Mouse (Mus musculus): ENCODE data around the gene Zbtb4.
A peak's percentile ranks its signal among the peaks of the same experiment; 100 is the strongest.
"Not testable (repeated sequence)": the region's sequence is repeated elsewhere in the genome, so short reads cannot be mapped to it uniquely, and the experiment has no call there.

Gene Zbtb4

DNA sequence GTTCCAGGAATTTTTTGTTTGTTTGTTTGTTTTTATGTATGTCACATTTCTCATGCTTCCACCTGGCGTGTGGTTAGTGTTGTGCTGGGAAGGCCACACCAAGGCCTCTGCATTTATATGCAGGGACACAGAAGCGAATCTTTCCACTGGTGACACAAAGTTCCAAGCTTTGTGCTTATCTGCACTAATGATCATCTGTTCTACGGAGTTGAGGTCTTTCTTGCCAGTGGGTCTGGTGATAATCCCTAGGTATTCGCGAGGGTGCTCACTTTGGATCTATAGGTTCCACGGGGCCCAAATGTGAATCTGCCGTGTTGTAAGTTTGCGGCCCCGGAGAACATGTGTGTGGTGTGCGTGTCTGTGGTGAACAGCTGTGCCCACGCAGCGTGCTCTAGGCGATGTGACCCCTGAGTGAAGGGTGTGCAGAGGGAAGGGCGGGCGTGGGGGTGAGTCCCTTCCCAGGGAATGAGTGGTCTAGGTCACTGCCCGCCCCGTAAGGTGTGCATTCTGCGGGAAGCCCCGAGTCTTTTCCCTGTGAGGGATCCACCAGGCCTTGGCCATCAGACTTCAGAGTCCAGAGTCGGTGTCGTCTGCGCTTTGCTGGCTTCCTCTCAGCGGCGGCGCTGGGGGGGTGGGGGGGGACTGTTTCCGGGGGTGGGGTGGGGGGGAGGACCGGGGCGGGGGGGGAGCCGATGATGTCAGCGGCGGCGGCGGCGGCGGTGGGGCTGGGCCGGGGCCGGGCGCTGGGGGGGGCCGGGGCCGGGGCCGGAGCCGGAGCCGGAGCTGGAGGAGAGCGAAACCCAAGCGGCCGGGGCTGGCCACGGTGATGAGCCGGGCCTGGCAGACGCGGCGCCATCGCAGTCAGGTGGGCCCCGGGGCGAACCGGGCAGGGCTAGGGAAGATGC is at the start of gene Zbtb4:
Gene Zbtb4, plus strand, starts transcription at position 692 of the 905 bp plus-strand sequence.
- DNase-seq, result peak; percentile 55

DNA sequence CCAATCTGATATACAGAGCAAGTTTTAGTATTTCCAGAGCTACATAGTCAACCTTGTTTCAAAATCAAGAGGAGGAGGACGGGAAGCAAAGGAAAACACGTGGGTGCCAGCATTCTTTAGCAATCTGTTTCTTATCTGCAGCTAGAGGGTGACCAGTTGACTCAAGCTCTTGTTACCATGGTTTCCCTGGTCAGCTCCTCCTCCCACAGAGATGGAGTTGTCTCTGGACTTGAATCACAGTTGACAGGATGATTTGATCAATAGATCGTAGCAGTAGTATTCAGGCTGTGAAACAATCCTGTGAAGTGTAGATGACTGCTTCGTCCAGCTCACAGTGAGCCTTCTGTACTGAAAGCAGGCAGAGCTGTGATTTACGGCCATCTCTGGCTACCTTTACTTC is 49.8 kb upstream of the Zbtb4 start:
- DNase-seq, result no peak

DNA sequence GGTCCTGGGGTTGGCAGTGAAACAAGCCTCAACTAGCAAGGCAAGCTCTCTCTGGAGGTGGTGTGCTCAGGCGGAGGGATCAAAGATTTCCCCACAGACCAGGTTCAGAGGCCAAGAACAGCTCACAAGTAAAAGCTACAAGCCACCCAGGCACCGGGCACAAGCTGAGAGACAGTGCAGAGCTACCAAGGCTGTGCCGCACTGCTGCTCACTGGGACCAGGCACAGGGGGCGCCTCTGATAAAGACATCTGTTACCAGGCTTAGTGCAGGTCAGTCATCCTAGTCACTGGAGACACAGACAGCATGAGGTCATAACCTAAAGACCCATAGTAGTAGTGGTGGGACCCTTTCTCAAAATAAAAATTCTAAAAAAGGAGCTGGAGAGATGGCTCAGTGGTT is 48.8 kb upstream of the Zbtb4 start:
- DNase-seq, result no peak

DNA sequence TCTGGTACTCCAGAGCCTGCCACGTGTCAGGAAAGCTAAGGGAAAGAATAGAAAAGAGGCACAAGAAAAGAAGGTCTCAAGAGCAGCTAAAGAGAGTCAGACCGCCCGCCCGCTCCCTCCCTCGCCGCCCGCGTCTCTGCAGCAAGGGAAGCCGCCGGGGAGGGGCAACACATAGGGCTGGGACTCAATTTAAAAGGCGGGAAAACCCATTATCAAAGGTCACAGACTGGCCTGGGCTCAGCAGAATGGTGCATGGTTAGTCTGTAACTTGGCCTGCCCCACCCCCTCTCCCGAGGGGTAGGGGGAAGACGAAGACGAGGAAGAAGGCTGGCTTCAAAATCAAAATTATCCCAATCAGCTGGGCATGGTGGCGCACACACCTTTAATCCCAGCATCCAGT is 47.1 kb upstream of the Zbtb4 start:
- no peak for DNase-seq

DNA sequence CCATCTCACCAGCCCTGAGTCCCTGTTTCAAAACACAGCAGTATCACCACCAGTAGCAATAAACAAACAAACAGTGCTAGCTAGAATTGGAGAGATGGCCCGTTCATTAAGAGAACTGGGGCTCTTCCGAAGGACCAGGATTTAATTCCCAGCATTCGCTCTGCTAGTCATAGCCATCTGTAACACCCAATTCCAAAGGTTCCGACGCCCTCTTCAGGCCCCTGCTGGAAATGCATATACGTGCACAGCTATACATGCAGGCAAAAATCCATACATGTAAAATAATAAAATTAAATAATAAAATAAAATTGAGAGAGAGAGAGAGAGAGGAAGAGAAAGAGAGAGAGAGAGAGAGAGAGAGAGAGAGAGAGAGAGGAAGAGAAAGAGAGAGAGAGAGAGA is 46.3 kb upstream of the Zbtb4 start:
- DNase-seq, result no peak

DNA sequence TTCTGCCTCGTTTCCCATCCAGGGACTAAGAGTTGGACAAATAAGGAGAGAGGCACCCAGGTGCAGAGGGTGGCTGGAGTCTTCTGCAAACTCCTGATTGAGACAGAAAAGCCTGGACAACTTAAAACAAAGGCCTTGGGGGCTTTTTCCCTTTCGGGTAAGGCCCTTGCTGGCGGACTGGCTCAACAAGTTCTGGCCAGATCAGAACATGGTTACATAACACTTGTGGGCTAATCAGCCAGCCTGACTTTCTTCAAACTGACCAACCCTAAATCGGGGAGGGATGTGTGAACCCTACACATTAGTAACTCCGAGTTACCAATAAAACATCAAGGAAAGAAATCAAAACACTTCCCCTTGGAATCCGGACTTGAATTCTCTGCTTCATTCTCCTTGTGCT is 44.9 kb upstream of the Zbtb4 start:
- no peak for DNase-seq

DNA sequence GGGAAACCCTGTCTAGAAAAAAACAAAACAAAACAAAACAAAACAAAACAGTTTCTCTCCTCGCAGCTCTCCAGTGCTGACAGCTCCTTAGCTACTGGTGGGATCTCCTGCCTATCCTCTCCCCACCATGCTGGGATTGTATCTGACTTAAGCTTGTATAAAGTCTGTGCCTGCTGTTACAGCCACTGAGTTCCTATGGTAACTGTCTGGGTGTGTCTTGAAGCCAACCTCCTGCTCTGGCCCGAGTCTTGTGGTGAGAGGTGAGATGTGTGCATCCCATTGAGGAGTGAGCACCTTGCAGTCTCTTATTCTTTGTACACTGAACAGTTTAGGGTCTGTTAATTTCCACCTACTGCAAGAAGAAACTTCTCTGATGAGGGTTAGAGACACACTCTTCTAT is 42.6 kb upstream of the Zbtb4 start:
- no peak for DNase-seq

DNA sequence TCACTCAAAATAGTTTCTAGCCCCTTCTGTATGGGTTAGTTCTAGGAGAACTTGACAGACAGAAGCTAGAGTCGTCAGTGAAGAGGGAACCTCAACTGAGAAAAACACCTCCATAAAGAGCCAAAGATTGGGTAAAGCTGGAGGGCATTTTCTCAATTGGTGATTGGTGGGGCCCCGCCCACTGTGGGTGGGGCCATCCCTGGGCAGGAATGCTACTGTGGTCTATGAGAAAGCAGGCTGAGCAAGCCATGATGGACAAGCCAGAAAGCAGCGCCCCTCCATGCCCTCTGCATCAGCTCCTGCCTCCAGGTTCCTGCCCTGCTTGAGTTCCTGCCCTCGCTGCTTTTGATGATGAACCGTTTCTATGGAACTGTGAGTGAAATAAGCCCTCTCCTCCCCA is 39.8 kb upstream of the Zbtb4 start:
- no peak for DNase-seq

DNA sequence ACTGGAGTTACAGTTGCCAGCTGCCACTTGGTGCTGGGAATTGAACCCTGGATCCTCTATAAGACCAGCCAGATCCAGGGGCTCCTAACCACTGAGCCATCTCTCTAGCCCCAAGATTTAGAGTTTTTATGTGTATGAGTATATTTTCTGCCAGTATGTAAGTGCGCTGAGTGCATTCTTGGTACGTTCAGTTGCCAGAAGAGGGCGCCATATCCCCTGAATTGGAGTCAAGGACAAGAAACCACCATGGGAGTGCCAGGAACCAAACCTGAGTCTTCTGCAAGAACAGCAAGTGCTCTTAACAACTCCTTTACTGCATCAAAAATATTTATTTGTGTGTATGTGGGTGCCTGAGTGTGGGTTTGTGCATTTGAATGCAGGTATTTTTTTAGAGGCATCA is 36.6 kb upstream of the Zbtb4 start:
- peak; percentile 76 for DNase-seq

DNA sequence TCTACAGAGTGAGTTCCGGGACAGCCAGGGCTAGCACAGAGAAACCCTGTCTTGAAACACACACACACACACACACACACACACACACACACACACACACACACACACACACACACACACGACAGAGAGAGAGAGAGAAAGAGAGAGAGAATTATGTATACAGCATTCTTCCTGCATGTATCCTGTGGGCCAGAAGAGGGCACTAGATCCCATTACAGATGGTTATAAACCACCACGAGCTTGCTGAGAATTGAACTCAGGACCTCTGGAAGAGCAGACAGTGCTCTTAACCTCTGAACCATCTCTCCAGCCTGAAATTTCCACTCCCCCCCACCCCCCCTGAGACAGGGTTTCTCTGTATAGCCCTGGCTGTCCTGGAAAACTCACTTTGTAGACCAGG is 34.3 kb upstream of the Zbtb4 start:
- DNase-seq, result not testable (repeated sequence)

DNA sequence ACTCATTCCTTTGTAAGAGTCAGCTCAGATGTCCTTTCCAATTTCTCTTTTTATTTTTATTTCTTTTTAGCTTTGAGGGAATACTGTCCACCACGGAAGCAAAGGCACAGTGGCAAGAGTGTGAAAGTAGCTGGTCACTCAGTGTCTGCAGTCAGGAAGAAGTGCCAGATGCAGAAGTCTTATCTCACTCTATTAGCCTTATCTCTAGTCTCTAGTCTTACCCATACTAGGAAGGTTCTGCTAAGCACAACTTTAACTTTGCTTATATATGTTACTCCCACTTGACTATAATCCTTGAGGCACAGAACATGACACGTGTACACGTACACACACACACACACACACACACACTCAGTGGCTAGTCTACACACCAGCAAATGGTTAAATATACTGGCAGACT is 14.1 kb upstream of the Zbtb4 start:
- no peak for DNase-seq

DNA sequence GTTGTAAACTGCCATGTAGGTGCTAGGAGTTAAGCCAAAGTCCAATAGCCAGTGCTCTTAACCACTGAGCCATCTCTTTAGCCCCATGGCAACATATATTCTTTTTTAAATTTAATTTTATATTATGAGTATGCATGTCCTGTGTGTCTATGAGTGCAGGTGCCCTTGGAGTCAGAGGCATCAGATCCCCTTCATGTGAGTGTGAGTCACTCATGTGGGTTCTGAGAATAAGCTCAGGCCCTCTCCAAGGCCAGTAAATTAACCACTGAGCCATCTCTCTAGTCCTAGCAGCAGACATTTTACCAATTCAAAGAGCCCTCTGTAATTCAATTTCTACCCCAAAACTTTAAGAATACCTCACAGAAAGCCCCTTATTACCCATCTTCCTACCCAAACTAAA is 13.0 kb upstream of the Zbtb4 start:
- DNase-seq, result no peak

DNA sequence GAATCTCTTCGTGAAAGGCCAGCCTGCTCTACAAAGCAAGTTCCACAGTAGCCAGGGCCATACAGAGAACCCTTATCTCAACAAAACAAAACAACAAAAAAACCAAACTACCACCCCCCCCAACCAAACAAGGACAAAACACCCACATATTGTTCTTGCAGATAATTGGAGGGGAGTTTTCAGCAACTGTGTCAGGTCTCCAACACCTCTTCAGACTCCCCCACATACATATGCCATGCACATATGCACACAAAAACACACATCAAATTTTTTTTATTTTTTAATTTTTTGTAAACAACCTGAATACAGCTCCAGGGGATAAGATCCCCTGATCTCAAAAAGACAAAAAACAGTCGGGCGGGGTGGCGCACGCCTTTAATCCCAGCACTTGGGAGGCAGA is 11.5 kb upstream of the Zbtb4 start:
- DNase-seq, result no peak

DNA sequence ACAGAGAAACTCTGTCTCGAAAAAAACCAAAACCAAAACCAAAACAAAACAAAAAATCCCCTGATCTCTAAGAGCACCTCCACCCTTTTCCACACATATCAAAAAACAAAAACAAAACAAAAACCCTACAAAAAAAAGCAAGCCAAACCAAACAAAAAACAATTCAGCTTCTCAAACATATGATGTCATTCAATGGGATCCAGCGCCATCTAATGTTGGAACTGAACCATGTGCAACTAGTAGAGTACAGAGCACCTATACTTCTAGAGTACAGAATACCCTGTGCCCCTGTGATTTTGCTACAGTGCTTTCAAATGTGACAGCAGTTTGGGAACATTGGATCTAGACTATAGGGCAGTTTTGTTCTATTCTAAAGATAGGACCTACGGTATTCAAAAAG is 11.0 kb upstream of the Zbtb4 start:
- peak; percentile 26 for DNase-seq

DNA sequence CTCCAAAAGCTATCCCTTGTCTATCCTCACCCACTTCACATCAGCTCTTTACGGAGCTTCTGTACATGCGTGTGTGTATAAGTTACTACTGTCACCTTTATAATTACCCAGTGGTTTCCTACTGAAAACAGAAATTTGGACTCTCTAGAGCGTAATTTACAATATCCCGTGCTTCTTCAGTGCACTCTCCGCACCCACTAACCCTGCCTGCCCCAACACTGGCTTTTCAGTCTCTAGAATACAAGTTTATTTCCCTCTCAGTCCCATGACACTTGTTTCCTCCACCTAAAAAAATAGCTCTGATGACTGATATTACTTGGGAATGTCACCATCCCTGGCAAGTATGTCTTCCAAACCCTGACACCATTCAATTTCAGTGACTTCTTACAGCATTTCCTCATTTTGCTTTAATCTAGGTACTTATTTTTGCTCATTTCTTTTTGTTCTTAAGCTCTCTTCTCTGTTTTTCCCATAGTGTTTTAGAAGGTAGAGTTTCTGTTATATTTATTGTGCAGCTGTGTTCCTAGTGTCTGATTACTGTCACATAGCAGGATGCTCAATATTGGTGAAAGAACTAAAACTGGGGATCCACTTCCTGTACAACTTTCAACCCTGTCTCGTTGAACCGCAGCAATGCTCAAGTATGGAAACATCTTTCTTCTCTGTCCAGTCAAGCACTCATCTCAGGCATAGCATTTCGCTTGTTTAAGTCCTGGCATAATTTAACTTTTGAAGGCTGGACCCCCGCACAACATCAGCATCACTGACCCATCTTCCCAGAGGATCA is 8.2 kb upstream of the Zbtb4 start:
- no peak for DNase-seq

DNA sequence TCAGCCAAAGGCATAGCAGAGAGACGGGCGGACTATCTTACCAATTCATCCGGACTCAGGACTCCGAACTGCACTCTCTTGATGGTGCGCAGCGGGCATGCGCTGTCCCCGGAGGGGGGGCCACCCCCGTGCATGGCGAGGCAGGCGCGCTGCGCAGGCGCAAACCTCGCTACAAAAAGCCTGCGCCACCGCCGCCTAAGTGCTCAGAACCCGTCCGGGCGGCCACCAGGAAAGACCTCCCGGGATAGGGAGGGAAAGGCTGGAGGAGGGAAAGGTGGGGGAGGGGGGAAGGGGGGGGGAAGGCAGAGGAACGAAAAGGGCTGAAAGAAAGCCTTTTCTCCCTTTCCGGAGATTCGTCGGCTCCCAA is 7.6 kb upstream of the Zbtb4 start:
- DNase-seq, result peak; percentile 97

DNA sequence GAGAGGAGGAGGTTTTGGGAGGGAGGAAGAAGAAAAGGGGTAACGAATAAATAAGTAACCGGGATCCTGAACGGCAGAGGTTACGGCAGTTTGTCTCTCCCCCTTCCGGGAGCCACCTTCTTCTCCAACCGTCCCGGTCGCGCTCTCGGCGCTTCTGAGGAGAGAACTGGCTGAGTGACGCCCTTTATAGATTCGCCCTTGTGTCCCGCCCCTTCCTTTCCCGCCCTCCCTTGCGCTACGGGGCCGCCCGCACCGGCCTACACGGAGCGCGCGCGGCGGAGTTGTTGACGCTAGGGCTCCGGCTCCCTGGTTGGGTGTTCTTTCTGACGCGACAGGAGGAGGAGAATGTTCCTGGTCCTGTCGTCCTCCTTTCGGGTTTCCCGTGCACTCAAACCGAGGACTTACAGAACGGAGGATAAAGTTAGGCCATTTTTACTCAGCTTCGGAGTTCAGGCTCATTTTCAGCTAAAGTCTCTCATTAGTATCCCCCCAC is 7.2 kb upstream of the Zbtb4 start, which contains the start of gene Polr2a:
Gene Polr2a, minus strand, starts transcription at position 160 of the 493 bp plus-strand sequence.
- peak; percentile 97 for DNase-seq

DNA sequence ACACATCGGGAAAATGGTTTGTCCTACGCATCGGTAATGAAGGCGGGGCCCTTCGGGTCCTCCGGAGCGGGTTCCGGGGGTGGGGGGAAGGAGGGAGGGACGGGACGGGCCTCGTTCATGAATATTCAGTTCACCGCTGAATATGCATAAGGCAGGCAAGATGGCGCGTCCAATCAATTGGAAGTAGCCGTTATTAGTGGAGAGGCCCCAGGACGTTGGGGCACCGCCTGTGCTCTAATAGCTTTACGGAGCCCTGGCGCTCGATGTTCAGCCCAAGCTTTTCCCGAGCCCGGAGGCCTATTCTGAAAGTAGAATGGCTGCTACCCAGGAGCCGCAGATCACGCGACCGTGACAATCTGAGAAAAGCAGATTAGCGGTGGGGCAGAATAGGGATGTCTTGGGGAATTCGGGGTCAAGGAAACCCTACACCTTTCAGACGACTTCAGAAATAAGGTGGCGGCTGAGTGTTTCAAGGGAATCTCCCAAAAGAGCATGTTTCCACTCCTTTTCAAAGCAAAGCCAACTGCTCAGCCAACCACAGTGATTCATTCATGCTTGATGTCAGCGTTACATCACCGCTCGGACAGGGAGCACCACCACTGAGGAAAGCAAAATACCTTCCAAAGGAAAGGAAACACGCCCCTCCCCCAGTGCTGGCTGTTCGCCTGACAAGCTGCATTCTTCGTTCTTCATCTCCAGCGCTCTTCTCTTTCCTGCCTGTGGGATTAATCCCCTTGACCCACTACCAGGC is 6.6 kb upstream of the Zbtb4 start:
- DNase-seq, result peak; percentile 57

DNA sequence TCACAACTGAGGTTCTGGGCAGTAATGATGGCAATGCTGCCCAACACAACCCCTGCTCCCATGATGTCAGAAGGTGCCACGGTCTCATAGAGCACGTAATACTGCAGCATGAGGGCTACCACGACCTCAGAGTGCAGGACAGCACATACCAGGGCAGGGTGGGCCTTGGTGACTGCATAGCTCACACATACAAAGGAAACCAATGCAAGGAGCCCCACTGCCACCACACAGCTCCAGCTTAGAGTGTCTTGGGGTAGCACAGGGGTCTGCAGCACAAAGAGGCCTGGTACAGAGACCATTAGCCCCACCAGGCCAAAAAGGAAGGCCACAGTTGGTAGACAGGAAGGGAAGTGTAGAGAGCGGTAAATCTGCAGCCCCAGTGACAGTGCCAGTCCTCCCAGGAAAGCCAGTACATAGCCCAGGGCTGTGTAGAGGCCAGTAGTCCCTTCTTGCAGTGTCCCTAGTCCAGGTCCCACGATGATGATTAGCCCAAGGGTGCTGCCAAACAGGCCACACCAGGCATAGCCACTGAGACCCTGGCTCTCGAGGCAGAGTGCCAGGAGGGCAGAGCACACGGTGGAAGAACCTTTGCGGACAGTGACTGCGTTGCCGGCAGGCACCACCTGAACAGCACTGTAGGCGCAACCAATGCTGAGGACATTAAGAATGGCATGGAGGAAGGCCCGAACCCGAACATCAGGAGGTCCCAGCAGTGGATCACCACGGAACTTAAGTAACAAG is 5.4 kb upstream of the Zbtb4 start:
- no peak for DNase-seq

DNA sequence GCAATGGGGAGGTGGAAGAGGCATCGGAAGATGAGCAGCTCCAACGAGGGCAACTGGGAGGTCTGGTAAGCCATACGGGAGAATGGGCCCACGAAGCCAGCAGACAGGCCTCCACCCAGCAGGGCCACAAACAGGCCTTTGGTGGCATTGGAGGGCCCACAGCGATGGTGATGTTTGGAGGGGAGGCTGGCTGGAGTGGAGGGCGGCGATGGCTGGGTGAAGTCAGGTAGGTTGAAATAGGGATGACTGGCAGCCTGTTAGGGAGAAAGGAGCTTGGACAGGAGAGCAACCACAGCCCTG is 4.9 kb upstream of the Zbtb4 start:
- DNase-seq, result no peak

DNA sequence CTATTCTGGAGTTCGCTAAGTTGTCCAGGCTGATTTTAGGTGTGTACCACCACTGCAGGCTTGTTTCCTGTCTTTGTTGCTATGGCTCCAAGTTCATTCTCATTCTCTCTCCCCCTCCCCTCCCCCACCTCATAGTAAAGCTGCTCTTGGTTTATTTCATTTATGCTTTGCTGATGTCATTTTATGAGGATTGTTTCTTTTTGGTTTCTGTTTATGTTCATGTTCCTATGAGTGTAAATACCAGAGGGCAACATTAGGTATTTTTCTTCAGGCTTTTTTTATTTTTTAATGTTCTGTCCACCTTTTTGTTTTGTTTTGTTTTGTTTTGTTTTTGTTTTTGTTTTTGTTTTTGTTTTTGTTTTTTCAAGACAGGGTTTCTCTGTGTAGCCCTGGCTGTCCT is 3.8 kb upstream of the Zbtb4 start, which contains the start of gene Slc35g3:
Gene Slc35g3, minus strand, starts transcription at position 101 of the 400 bp plus-strand sequence.
- DNase-seq, result no peak

DNA sequence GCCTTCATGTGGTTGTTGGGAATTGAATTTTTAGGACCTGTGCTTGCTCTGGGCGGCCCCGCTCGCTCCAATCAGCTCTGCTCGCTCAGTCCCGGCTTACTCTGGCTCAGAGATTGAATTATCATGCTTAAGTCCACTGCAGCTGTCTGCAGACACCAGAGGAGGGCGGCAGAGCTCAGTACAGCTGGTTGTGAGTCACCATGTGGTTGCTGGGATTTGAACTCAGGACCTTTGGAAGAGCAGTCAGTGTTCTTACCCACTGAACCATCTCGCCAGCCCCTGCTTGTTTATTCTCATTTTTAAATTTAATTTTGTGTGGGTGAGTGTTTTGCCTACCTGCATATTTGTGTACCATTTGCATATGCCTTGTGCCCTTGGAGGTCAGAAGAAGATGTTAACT is 2.2 kb upstream of the Zbtb4 start:
- no peak for DNase-seq
